Mouse (Mus musculus) liver, adult 2 months (tissue): Measurements from ENCODE around the gene Tprn.

Experiments used
- CTCF ChIP-seq: fragments of 200-500 bp; IDR thresholded peaks from 2 replicates; pipeline ENCODE4 v1.5.1; 2011; ENCODE audit warnings: low read depth, low read length, control low read depth
- POLR2A ChIP-seq: fragments of 200-500 bp; IDR thresholded peaks from 2 replicates; pipeline ENCODE4 v1.6.1; 2011; ENCODE audit warnings: low read length, control low read depth; ENCODE audit not compliant: insufficient read depth; ENCODE audit errors: extremely low read depth

GRCm38 (mm10) chr2:25297093-25297492, 34.7 kb downstream of the Tprn start:
- TF ChIP-seq POLR2A (no peak), CTCF (no peak)
